Mouse (Mus musculus) adrenal gland, postnatal 25 days (tissue): ENCODE data around the gene Gm29289. TPM values are rescaled to one million over a fixed set of nuclear protein-coding genes. Genes with fewer than 3 reads are reported as not detected.
"Not testable (repeated sequence)": the region's sequence is repeated elsewhere in the genome, so short reads cannot be mapped to it uniquely, and the experiment has no call there.

Experiments used
- DNase-seq: peaks from one replicate; pipeline ENCODE4 v3.0.0; 2021; ENCODE audit warnings: mixed read lengths
- long read RNA-seq: library from polyadenylated mRNA; stranded (forward); transcript quantifications from one replicate; pipeline ENCODE4 v2.0.0, GENCODE M21; 2021
- total RNA-seq: library from RNA; stranded (reverse); gene quantifications from 2 replicates; pipeline ENCODE4 v1.2.3, GENCODE M21; 2021

The Gm29289 gene
- not detected in 2 replicates for total RNA-seq
- long read RNA-seq, result 0 reads

DNA sequence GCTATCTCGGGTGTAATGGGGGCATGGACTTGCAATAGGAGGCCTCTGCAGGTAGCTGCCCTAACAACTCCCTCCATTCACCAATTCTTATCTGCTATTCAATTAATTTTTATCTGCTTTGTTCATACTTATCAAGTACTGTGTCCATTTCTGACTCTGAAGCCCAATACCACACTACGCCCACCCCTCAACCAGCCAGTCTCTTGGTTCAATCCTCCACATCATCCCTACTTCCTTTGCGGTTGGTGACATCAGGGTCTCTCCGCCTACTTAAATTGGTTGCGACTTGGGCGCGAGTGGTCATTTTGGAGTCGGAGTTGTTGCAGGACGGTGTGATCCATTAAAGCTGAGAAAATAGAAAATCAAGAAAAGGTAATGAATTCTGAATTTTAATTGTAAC, at the start of gene Gm29289:
Gene Gm29289, plus strand, starts transcription at position 301 of the 400 bp plus-strand sequence.
- DNase-seq, result not testable (repeated sequence)

DNA sequence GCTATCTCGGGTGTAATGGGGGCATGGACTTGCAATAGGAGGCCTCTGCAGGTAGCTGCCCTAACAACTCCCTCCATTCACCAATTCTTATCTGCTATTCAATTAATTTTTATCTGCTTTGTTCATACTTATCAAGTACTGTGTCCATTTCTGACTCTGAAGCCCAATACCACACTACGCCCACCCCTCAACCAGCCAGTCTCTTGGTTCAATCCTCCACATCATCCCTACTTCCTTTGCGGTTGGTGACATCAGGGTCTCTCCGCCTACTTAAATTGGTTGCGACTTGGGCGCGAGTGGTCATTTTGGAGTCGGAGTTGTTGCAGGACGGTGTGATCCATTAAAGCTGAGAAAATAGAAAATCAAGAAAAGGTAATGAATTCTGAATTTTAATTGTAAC, 31.7 kb upstream of the Gm29289 start, which contains the start of gene Gm10352:
Gene Gm10352, plus strand, starts transcription at position 301 of the 400 bp plus-strand sequence.
- not testable (repeated sequence) for DNase-seq

Other genes with a start within 250 kb of the Gm29289 start
- not detected in 2 replicates for gene H2al2b, start 211.9 kb upstream of the Gm29289 start, total RNA-seq
- gene Gm4064, start 136.4 kb upstream of the Gm29289 start, total RNA-seq, result not detected in 2 replicates
- not detected in 2 replicates for gene Rbmy, start 101.9 kb upstream of the Gm29289 start, total RNA-seq
- gene Gm10256, start 101.9 kb upstream of the Gm29289 start, total RNA-seq, result not detected in 2 replicates
- gene Gm10352, start 31.6 kb upstream of the Gm29289 start, total RNA-seq, result not detected in 2 replicates